Mouse (Mus musculus): ENCODE measurements around the gene Tmco4. TPM values are rescaled to one million over a fixed set of nuclear protein-coding genes. Genes with fewer than 3 reads are reported as not detected.

Tmco4 gene
- polyA plus RNA-seq, 1 experiment from 2014 or later: 3.7 TPM

- ATAC-seq (ENCODE audit: insufficient read depth): no peak
- 74% methylated on average over 14 of the region's 14 CpGs for WGBS
These were observed 45.7 kb downstream of the Tmco4 start for GRCm38 (mm10) chr4:139018388-139018787.

GRCm38 (mm10) chr4:139018976-139019375 is 46.3 kb downstream of the Tmco4 start:
- H3K4me3 ChIP-seq (ENCODE audit: low read depth, low read length): no peak overlapping the region
- ATAC-seq (ENCODE audit: insufficient read depth): no peak
- WGBS: 67% methylated on average over 4 of the region's 4 CpGs

More at GRCm38 (mm10) chr4:139018388-139018787, 45.7 kb downstream of the Tmco4 start:
- H3K27me3 ChIP-seq (ENCODE audit: insufficient read depth, low read length): no peaks in the 10 kb centered on the region
- TF ChIP-seq CTCF (IDR thresholded peaks at IDR 0.05; ENCODE audit: low read depth): no peak
- H3K4me1 ChIP-seq (ENCODE audit: insufficient read depth): no peaks in the 10 kb centered on the region
- no peak overlapping the region for H3K4me2 ChIP-seq
- no peak overlapping the region for H3K9ac ChIP-seq
- no peak overlapping the region for H3K4me3 ChIP-seq (ENCODE audit: low read depth, low read length)
- no peak for DNase-seq
- no peak overlapping the region for H3K27ac ChIP-seq (ENCODE audit: low read depth)
- H3K9me3 ChIP-seq (ENCODE audit: low read depth, low read length): no peaks in the 10 kb centered on the region; the same call in 1 of the 2 replicates
- H3K36me3 ChIP-seq (ENCODE audit: insufficient read depth): no peaks in the 10 kb centered on the region

GRCm38 (mm10) chr4:139019413-139019812 is 46.7 kb downstream of the Tmco4 start:
- H3K9me3 ChIP-seq (ENCODE audit: low read depth, low read length): no peaks in the 10 kb centered on the region; the same call in 1 of the 2 replicates
- ATAC-seq (ENCODE audit: insufficient read depth) (no peak), DNase-seq (no peak)
- no peak overlapping the region for H3K9ac ChIP-seq
- 52% methylated on average over 13 of the region's 13 CpGs for WGBS
- no peak overlapping the region for H3K4me2 ChIP-seq
- no peaks in the 10 kb centered on the region for H3K36me3 ChIP-seq (ENCODE audit: insufficient read depth)
- no peaks in the 10 kb centered on the region for H3K4me1 ChIP-seq (ENCODE audit: insufficient read depth)
- no peak for TF ChIP-seq CTCF (IDR thresholded peaks at IDR 0.05; ENCODE audit: low read depth)
- no peaks in the 10 kb centered on the region for H3K27me3 ChIP-seq (ENCODE audit: insufficient read depth, low read length)
- H3K27ac ChIP-seq (ENCODE audit: low read depth): no peak overlapping the region
- no peak overlapping the region for H3K4me3 ChIP-seq (ENCODE audit: low read depth, low read length)

More at GRCm38 (mm10) chr4:139018976-139019375, 46.3 kb downstream of the Tmco4 start:
- Histone ChIP-seq H3K36me3 (ENCODE audit: insufficient read depth) (no peaks in the 10 kb centered on the region), H3K27ac (ENCODE audit: low read depth) (no peak overlapping the region), H3K27me3 (ENCODE audit: insufficient read depth, low read length) (no peaks in the 10 kb centered on the region), H3K9ac (no peak overlapping the region), H3K9me3 (ENCODE audit: low read depth, low read length) (no peaks in the 10 kb centered on the region; the same call in 1 of the 2 replicates), H3K4me1 (ENCODE audit: insufficient read depth) (no peaks in the 10 kb centered on the region), H3K4me2 (no peak overlapping the region)
- TF ChIP-seq CTCF (IDR thresholded peaks at IDR 0.05; ENCODE audit: low read depth): no peak
- DNase-seq: no peak

- TF ChIP-seq CTCF (IDR thresholded peaks at IDR 0.05; ENCODE audit: low read depth): no peak
- H3K4me3 ChIP-seq (ENCODE audit: low read depth, low read length): no peak overlapping the region
- no peak overlapping the region for H3K4me2 ChIP-seq
- H3K9ac ChIP-seq: no peak overlapping the region
- no peaks in the 10 kb centered on the region for H3K27me3 ChIP-seq (ENCODE audit: insufficient read depth, low read length)
- H3K9me3 ChIP-seq (ENCODE audit: low read depth, low read length): no peaks in the 10 kb centered on the region
- DNase-seq (no peak), ATAC-seq (ENCODE audit: insufficient read depth) (no peak)
- H3K27ac ChIP-seq (ENCODE audit: low read depth): no peak overlapping the region
- H3K4me1 ChIP-seq (ENCODE audit: insufficient read depth): no peaks in the 10 kb centered on the region
- WGBS: 72% methylated on average over 3 of the region's 3 CpGs
- H3K36me3 ChIP-seq (ENCODE audit: insufficient read depth): no peaks in the 10 kb centered on the region
These were observed 47.7 kb downstream of the Tmco4 start for GRCm38 (mm10) chr4:139020385-139020784.

GRCm38 (mm10) chr4:139024379-139024778 is 51.7 kb downstream of the Tmco4 start:
- no peak overlapping the region for H3K9ac ChIP-seq
- WGBS: 28% methylated on average over 2 of the region's 2 CpGs
- TF ChIP-seq CTCF (IDR thresholded peaks at IDR 0.05; ENCODE audit: low read depth): no peak

GRCm38 (mm10) chr4:139030675-139031074 is 58.0 kb downstream of the Tmco4 start:
- H3K4me2 ChIP-seq: no peak overlapping the region
- H3K9ac ChIP-seq: no peak overlapping the region
- H3K36me3 ChIP-seq (ENCODE audit: insufficient read depth): no peaks in the 10 kb centered on the region
- no peak for TF ChIP-seq CTCF (IDR thresholded peaks at IDR 0.05; ENCODE audit: low read depth)
- no peaks in the 10 kb centered on the region for H3K9me3 ChIP-seq (ENCODE audit: low read depth, low read length)
- DNase-seq (no peak), ATAC-seq (ENCODE audit: insufficient read depth) (no peak)
- H3K4me3 ChIP-seq (ENCODE audit: low read depth, low read length): no peak overlapping the region
- 53% methylated on average over 6 of the region's 6 CpGs for WGBS
- no peaks in the 10 kb centered on the region for H3K4me1 ChIP-seq (ENCODE audit: insufficient read depth)
- H3K27me3 ChIP-seq (ENCODE audit: insufficient read depth, low read length): no peaks in the 10 kb centered on the region
- H3K27ac ChIP-seq (ENCODE audit: low read depth): no peak overlapping the region

More at GRCm38 (mm10) chr4:139024379-139024778, 51.7 kb downstream of the Tmco4 start:
- Histone ChIP-seq H3K4me1 (ENCODE audit: insufficient read depth) (no peaks in the 10 kb centered on the region), H3K27ac (ENCODE audit: low read depth) (no peak overlapping the region), H3K36me3 (ENCODE audit: insufficient read depth) (no peaks in the 10 kb centered on the region), H3K27me3 (ENCODE audit: insufficient read depth, low read length) (no peaks in the 10 kb centered on the region), H3K9me3 (ENCODE audit: low read depth, low read length) (no peaks in the 10 kb centered on the region), H3K4me3 (ENCODE audit: low read depth, low read length) (no peak overlapping the region), H3K4me2 (no peak overlapping the region)
- no peak for ATAC-seq (ENCODE audit: insufficient read depth)
- DNase-seq: no peak

- Histone ChIP-seq H3K27ac (ENCODE audit: low read depth) (no peak overlapping the region), H3K9ac (no peak overlapping the region), H3K4me1 (ENCODE audit: insufficient read depth) (peaks cover under 1% of the 10 kb centered on the region; the same call in 1 of the 2 replicates), H3K4me3 (ENCODE audit: low read depth, low read length) (no peak overlapping the region), H3K27me3 (ENCODE audit: insufficient read depth, low read length) (no peaks in the 10 kb centered on the region), H3K4me2 (no peak overlapping the region), H3K9me3 (ENCODE audit: low read depth, low read length) (no peaks in the 10 kb centered on the region), H3K36me3 (ENCODE audit: insufficient read depth) (no peaks in the 10 kb centered on the region)
- WGBS: 75% methylated on average over 12 of the region's 12 CpGs
- ATAC-seq (ENCODE audit: insufficient read depth): no peak
- no peak for DNase-seq
- no peak for TF ChIP-seq CTCF (IDR thresholded peaks at IDR 0.05; ENCODE audit: low read depth)
These were observed 59.8 kb downstream of the Tmco4 start for GRCm38 (mm10) chr4:139032521-139032920.
